Mouse (Mus musculus) heart, postnatal 36 days (tissue): ENCODE measurements around the gene Tmigd3. TPM values are rescaled to one million over a fixed set of nuclear protein-coding genes. Genes with fewer than 3 reads are reported as not detected.

Source experiments
- DNase-seq, 2 experiments: peaks; one replicate each; pipeline ENCODE4 v3.0.0; 2021 to 2022
- intact Hi-C: fragments of 180-260 bp; cut with DNase I; formaldehyde crosslinking; loops from one replicate; pipeline ENCODE4 v1.15.1; 2025
- total RNA-seq, 2 experiments: library from RNA; stranded (reverse); gene quantifications; 2 replicates each; pipeline ENCODE4 v1.2.3; 2021

The Tmigd3 gene
- under 1 TPM in 1 of 2 experiments, not detected in 1; 0.49 TPM for total RNA-seq

- intact Hi-C loops: no loop called here
These were observed at the start of gene Tmigd3, which contains the start of gene Adora3 for GRCm38 (mm10) chr3:105870558-105870957. Gene Tmigd3 (plus strand): TSS chr3:105870903. Gene Adora3 (plus strand): TSS chr3:105870858.

GRCm38 (mm10) chr3:105821504-105821903, 49.2 kb upstream of the Tmigd3 start:
- no peak for DNase-seq
- intact Hi-C loops: no loop called here

More at GRCm38 (mm10) chr3:105870558-105870957, at the start of gene Tmigd3, which contains the start of gene Adora3:
- no peak for DNase-seq

DNA sequence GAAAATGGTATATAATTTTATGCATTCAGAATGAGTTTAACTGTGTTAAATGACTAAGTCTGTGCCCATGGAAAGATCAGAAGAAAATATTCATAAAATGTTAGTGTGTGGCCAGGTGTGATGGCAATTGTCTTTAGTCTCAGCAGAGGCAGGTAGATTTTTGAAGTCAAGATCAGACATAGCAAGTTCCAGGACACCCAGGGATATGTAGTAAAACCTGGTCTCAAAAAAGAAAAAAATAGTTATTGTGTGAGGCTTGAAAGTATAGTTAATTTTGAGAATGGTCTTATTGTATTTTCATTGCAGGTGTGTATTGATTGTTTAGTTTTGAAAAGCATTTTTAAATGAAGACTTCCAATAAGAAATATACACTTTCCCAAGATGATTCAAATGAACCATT, 47.1 kb upstream of the Tmigd3 start:
- intact Hi-C loops: loop anchor here (2.0 kb wide), 1 partner anchor 21 kb away; no protein-coding TSS in a partner anchor

GRCm38 (mm10) chr3:105824103-105824502, 46.6 kb upstream of the Tmigd3 start:
- intact Hi-C loops: loop anchor here (2.0 kb wide), 1 partner anchor 21 kb away; no protein-coding TSS in a partner anchor
- no peak for DNase-seq

More for the DNA sequence above, 47.1 kb upstream of the Tmigd3 start:
- no peak for DNase-seq

DNA sequence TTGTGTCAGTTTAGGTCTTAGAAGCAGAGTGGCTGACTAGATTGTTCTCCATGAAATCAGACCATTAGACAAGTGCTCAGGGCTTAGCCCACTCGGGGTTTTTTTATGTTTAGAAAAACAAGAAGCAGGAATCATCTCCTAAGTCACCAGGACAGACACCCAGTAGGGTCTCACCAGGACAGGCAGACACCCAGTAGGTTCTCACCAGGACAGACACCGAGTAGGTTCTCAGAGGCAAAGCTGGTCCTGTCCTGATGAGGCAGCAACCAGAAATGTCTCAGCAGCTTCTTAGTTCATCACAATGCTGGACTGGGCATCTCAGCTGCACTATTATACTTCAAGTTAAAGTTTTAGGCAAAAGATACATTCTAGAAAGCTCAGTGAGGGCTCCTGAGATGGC, 46.0 kb upstream of the Tmigd3 start:
- intact Hi-C loops: loop anchor here (1.0 to 5.0 kb wide), 3 partner anchors 22 to 70 kb away; no protein-coding TSS in a partner anchor
- DNase-seq: no peak

DNA sequence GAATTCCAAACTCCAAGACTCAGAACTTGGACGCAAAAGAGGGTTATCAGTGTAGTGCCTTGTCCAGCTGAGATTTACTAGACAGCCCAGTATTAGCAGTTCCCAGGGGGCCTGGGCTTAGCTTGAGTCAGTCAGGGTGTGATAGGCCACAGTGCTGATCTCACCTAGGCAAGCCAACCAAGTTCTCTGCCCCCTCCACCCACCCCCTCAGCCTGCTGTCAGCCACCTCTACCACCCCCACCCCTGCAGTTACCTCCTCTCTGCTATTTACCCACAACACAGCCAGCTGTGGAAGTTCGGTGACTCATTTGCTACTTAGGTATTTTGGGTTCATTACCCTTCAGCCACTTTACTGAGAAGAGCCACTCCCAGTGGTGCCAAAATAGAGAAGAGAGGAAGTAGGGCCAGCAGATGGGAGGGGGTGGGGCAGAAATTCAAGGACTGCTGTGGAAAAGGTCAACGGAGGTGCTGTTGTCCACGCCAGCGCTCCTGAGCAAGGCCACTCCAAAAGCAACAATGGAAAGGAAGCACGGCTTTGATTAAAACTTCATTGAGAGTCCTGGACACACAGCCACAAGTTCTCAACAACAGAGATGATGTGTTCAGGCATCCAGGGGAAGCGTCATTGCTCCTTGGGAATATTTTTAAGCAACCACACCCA, 45.1 kb upstream of the Tmigd3 start:
- intact Hi-C loops: loop anchor here (1.0 to 5.0 kb wide), 3 partner anchors 23 to 69 kb away; no protein-coding TSS in a partner anchor
- peak; percentile 54 to 69 for DNase-seq

DNA sequence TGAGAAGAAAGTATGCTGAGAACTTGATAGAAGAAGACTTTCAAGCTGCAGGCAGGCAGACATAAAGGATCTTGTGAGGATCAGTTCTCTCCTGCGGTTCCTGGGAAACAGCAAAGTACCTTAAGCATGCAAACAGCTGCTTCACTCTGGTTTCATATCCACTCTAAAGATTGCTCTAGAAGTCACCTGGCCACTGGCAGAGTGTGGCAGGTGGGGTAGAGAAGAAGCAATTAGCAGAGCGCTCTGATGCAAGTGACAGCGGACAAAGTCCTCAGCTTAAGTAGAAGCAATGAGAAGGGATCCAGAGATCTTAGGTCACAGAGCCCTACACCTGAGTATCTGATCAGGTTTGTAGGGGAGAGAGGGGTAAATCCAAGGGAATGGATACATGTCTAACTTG, 39.1 kb upstream of the Tmigd3 start:
- intact Hi-C loops: no loop called here
- DNase-seq: no peak

DNA sequence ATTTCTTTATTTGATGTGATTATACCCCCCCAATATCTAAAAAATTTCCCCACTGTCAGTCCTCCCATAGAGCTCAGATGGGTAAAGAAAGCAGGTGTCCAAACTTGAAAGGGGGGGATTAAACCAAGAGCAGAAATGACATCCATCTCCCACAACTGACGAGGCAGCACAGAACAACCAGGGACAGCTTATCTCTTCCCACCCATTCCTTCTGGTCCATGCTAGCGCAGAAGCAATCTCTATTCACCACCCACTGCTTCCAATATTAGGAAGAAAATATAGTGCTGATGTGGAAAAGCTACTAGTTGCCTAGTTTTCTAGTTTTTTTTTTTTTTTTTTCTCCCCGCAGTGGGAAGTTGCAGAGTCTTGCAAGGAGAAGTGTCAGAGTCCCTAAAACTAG, 34.8 kb upstream of the Tmigd3 start:
- intact Hi-C loops: no loop called here
- DNase-seq: no peak

DNA sequence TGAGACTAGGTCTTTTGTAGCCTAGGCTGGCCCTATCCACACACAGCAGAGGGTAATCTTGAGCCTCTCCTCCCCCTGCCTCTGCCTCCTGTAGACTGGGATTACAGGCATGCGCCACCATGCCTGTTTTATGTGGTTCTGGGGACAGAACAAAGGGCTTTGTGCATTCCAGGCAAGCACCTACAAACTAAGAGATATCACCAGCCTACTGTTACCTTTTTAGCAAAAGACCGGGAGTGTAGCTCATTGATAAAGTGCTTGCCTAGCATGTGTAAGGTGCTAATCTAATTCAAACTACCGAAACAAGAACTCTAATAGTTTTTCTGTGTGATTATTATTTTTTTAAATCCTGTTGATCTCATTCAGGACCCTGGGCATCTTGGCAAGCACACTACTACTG, 33.8 kb upstream of the Tmigd3 start:
- no peak for DNase-seq
- intact Hi-C loops: no loop called here

GRCm38 (mm10) chr3:105838655-105839054, 32.0 kb upstream of the Tmigd3 start:
- intact Hi-C loops: no loop called here
- no peak for DNase-seq

- DNase-seq: no peak
- intact Hi-C loops: no loop called here
These were observed 30.9 kb upstream of the Tmigd3 start for GRCm38 (mm10) chr3:105839836-105840235.

DNA sequence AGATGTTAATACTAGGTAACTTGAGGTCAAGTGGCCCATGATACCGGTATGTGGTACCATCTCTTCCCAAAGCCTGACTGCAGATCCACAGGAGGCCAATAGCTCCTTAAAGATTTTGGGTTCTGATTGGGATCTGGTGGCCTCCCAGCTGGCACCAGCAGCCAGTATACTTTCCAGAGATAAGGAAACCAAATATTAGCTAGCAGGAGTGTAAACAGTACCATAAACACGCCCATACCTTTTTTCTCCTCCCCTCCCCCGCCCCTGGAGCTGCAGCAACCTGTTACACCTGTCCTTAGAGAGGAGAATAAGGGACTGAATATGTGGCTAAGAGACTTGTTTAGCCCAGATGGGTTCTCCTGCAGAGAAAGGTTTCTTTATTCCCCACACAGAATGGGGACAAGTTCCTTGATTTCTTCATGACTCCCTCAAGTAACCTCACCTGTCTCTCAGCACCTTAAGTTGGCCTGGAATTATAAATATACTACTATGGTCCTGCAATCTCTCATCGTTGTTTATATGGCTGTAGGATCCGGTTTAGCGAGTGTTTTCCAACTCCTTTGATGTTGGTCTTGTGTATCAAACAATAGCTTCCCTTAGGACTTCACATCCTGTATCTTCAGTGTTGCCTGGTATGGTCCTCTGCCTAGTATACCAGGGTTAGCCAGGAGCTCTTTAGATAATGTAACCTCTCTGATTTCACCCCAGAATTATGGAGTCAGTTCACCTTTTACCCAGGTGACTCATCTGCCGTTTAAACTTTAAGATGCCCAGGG, 24.2 kb upstream of the Tmigd3 start:
- intact Hi-C loops: no loop called here
- DNase-seq: no peak

DNA sequence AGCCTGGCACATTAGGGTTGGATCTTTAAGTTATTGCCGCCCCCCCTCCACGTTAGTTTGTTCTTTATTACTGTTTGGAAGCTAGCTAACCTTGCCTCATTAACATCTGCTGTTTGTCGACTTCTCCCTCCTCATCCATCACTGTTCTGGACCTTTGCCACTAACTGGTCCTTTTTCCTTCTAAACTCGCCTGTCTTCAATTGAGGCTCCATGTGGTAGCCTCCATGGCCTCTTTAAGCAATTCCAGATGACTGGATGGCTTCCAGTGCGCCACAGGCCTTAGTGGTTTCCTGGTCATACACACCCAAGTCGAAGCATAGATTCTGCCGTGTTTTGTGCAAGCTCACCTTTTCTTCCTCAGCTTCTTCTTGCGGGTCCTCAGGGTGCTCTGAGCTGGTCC, 16.9 kb upstream of the Tmigd3 start:
- intact Hi-C loops: no loop called here
- no peak for DNase-seq

DNA sequence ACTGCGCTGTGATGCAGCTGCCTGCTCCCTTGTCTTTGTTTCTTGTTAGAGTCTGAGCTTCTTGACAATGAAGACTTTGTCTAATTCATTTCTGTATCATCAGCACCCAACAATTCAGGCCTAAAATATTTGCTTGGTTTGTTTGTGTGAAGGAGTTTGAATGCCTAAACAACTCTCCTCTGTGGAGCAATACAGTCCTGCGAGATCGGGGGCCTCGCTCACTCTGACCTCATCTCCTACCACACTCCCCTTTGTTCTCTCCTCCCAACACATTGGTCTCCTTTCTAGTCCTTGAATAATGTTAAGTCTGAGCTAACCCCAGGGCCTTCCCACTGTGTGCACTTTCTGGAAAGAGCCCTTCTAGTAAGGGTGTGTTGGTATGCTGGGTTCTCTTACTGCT, 15.9 kb upstream of the Tmigd3 start:
- intact Hi-C loops: no loop called here
- DNase-seq: no peak

DNA sequence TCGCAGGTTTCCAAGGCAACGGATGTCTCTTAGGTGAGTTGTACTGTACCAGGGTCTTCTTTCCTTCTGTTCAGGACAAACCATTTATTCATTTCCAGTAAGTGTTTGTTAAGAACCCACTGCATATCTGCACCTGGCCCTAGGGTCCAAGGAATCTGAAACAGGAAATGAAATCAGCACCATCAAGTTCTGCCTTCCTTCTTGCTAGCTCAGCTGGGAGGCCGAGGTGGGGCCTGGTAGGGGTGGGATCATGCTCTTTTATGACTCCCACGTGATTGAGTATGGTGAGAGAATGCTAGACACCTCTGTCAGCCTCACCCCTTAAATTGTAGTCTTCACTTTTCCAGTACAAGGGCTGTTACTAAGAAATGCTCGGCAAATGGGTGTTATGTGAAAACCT, 13.2 kb upstream of the Tmigd3 start:
- no peak for DNase-seq
- intact Hi-C loops: no loop called here

- intact Hi-C loops: no loop called here
- no peak for DNase-seq
These were observed 8.8 kb upstream of the Tmigd3 start for GRCm38 (mm10) chr3:105861747-105862366.

DNA sequence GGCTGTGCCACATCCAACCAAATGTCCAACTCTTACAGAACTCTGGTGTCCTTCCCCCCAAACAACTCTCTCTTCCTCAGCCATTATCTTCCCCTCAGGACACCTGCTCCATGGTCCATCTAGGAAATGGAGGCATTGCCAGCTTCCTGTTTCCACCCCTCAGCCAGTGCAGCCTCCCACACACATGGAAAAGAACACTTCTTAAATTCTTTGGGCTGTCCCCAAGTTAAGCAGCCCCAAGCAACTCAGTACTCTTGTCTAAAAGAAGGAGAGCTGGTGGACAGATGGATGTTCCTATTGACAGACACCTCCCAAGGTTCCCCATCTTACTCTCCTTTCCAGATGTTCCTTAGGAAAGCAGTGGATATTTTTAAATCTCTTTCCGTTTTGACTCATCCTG, 6.6 kb upstream of the Tmigd3 start:
- intact Hi-C loops: no loop called here
- DNase-seq: no peak

DNA sequence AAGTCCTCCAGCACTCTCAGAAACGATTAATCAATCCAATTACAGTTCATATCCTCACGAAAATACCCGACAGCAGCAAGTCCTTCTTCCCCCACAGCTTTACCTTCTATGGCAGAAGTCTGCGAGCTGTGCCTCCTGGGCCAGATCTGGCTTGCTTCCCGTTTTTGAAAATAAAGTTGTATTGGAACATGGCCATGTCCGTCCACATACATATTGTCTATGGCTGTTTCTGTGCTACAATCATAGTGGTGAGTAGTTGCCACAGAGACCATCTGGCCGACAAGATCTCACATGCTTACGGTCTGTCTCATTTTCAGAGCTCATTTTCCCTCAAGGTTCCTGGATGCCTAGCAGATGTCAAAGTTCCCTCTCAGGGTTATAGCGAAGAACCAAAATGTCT, 5.6 kb upstream of the Tmigd3 start:
- DNase-seq: no peak
- intact Hi-C loops: no loop called here

DNA sequence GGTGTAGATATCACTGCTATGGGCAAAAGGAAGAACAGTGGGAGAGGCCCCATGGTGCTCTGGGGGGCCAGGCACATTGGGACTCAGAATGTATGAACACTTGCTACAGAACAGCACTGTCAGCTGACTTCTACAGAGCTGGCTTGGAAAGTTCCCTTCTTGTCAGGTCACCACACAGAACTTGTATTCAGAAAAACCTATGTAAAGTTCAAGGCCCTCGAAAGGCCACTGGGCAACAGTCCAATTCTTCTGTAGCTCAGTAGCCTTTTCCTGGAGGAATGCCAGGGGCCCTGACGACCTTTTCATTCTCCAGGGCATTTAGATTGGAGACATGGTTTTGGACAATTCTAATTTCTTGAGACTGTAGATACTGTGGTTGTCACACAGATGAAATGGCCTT, 2.6 kb upstream of the Tmigd3 start:
- intact Hi-C loops: no loop called here

DNA sequence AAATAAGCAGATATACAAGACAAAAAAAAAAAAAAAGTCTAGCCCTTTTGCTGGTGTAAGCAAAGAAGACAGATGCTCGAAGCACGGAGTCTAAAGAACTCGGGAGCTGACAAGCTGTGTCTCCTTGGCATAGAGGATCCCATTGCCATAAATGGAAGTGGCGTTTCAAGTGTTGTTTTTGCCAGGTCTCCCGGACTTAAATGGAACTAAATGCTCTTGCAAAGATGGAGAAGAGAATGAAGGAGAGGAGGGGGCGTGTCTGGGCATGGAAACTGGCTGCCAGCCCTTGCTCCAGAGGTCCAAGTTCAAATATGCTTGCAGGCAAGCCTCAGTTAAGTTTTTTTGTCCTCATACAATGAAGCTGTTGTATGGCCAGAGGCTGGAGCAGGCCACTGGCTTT, 1.3 kb downstream of the Tmigd3 start:
- DNase-seq: no peak
- intact Hi-C loops: no loop called here

More for the DNA sequence above, 2.6 kb upstream of the Tmigd3 start:
- DNase-seq: no peak

DNA sequence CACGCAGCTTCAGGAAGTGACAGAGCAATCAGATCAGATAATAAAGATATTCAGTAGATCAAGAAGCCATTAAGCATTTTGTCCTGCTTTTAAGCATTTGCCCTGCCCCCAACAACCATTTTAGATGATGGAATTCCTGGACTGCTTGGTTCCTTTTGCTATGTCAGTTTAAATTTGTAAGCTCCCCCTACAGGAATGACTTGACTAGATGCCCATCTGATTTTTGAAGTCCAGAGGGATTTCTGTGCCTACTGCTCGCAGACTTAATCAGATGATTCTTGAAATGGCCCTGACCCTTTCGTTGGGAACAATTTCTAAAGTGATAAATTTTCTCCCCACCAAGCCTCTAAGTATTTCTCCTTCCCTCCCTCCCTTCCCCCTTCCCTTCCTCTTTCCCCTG, 1.9 kb downstream of the Tmigd3 start:
- intact Hi-C loops: no loop called here
- no peak for DNase-seq
